Mouse (Mus musculus) kidney, postnatal 14 days (tissue): ENCODE data around the gene Afg1l.

ENCODE experiments used
- DNase-seq: peaks from one replicate; pipeline ENCODE4 v3.0.0; 2022; ENCODE audit warnings: mixed read lengths

The Afg1l gene

DNA sequence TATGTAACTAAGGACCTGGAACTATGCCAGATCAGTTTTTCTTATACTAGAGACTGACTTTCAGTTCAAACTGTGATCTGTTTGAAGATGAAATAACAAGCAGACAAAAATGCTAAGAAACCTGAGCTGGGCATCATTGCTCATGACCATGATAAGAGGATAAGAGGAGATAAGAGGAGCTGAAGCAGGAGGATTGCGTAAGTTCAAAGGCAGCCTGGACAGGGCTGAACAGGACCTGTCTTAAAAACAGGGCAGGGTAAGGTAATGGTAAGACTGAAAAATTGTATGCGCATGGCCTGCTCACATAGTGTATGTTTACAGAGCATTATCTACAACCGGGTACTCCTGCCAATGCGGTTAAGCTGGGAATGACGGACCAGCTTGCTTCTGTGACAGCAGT lies 130.4 kb downstream of the Afg1l start:
- no peak for DNase-seq

DNA sequence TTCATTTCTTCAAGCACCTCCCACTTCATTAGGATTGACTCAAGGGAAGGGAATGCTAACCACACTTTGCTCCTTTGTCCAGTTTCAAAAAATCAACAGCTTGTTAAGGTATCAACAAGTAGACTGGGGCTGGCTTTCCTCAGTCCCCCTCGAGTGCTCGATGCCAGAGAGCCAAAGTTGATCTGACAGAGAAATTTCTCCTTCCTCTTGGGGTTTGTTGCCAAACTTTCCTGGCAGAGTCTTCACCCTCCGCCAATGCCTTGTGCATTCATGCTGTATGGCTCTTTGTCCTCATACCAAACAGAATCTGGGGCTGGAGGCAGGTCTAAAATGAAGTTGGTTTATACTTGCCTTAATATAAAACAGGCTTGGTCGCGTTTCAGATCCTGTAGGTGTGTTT lies 131.2 kb downstream of the Afg1l start:
- no peak for DNase-seq

GRCm38 (mm10) chr10:42346179-42346877 lies 132.0 kb downstream of the Afg1l start:
- peak; percentile 5 for DNase-seq

DNA sequence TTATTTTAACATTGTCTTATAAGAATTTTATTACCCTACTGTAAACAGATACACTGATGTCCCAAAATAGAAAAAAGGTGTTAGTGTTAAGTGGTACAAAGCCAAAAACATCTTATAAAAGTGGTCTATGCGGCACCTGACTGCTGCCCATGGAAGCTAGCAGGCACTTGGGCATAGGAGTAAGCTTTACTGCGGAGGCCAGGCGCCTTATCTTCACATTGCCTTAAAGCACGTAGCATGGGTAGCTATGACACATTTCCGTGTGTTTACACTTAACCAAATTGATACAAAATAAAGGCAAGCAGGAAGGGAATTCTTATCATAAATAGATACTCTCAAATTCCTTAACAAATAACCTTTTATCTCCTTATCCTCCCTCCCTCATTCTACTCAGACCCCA lies 135.7 kb downstream of the Afg1l start:
- DNase-seq: no peak

DNA sequence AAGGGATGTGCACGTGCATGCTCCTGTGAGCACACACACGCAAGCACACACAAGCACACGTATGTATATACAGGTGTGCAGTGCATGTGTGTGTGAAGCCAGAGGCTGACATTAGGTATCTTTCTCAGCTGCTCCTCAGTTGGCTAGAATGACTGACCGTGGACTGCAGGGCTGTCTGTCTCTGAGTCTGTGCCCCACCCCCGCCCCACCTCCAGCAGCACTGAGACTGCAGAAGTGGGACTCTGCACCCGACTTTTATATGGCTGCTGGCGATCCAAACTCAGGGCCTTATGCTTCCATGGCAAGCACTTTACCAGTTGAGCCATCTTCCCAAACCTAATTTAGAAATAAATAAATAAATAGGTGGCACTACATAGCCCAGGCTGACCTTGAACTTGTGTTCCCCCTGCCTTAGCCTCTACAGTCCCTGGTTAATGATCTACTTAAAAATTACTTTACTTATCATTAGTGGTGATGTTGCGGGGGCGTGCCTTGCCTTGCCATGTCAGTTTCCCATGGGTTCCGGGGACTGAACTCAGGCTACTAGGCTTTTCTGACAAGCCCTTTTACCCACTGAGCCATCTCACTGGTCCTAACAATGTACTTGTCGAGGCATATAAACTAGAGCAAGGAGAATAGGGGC lies 136.4 kb downstream of the Afg1l start:
- DNase-seq: no peak

GRCm38 (mm10) chr10:42340426-42340793 lies 138.0 kb downstream of the Afg1l start:
- no peak for DNase-seq

DNA sequence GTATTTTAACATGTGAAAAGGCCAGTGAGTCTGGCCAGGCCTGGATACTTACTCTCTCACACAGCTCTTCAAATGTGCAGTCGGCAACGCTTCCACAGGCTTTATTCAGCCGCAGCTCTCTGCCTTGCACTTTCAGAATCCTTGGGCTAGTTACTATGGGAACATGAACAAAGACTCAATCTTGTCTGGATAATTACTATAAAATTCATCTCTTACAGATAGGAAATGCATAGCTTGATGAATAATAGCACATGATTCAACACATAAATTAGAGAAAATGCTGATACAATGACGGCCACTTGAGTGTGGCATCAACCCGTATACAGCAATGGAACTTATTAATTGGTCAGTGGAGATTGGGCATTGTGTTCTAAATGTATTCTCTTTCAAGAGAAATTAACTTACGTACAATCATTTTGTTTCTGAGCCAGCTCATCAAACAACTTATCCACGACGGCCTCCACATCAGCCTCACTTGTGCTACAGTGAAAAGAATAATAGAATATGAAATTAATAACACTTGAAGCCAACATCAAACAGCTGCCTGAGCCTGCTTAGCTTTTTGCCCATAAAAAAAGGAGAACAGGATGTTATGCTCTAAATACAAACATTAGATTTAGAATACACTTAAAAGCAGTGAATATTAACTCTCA lies 138.5 kb downstream of the Afg1l start:
- no peak for DNase-seq

GRCm38 (mm10) chr10:42338456-42338855 lies 139.9 kb downstream of the Afg1l start:
- DNase-seq: peak; percentile 36

- peak; percentile 39 for DNase-seq
Measured at GRCm38 (mm10) chr10:42327576-42327975, 150.8 kb downstream of the Afg1l start.

GRCm38 (mm10) chr10:42325305-42325704 lies 153.1 kb downstream of the Afg1l start:
- DNase-seq: no peak

- DNase-seq: no peak
Measured at GRCm38 (mm10) chr10:42323978-42324377, 154.4 kb downstream of the Afg1l start.

DNA sequence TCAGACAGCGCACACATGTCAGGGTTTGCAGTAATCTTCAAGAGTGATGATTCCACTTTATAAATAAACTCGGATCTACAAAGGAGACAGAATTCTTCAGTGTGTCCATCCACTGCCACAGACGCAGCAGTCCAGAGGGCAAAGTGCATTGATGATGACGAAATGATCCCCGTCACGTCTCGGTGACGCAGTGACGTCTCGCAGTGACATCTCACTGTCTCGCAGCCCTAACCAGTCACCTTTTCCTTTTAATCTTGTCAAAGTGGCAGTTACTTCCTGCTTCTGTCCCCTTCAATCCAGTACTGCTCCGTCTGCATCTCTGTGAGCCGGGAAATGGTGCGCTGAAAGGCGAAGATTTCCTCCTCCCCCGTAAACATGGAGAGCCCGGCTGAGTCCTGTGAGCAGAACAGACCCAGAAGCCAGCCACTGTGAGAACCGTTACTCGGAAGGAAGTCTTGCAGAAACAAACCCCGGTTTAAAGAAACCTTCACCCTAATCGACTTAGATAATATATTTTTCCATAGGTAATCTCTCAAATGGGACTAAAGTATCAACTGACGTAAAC lies 165.1 kb downstream of the Afg1l start:
- DNase-seq: no peak

GRCm38 (mm10) chr10:42312557-42312956 lies 165.8 kb downstream of the Afg1l start:
- DNase-seq: no peak

DNA sequence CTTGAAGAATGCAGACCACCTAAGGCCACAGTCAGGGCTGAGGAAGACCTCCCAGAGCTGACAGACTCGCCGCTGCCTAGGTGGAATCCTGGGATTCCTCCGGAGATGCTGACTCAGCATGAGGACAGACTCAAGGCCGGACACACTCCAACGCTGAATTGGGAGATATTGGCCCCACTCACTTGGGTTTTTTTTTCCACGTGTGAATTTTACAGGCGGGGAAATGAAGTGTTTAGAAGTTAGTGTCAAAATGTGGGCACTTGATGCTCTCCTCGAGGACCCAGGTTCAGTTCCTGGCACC lies 169.7 kb downstream of the Afg1l start:
- DNase-seq: peak; percentile 18

GRCm38 (mm10) chr10:42307980-42308686 lies 170.2 kb downstream of the Afg1l start:
- peak; percentile 76 for DNase-seq

DNA sequence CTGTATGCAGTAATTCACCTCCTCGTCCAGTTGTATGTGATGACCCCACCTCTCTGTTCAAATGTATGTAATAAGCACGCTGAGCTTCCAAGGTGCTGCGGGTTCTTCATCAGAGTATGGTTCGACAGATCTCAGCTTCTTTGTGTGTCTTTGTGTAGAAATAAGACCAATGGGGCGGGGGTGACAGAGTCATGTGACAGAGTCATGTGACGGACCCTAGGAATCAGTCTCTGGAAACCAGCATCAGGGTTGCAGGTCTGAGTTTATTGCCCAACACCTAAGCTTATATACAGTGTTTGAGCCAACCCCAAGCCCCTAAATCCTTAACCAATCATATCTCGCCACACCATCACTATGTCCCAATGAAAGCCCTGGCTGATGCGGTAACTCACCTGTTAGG lies 171.9 kb downstream of the Afg1l start:
- no peak for DNase-seq

- DNase-seq: no peak
Measured at GRCm38 (mm10) chr10:42300805-42301204, 177.6 kb downstream of the Afg1l start.

- DNase-seq: no peak
Measured at GRCm38 (mm10) chr10:42299967-42300366, 178.4 kb downstream of the Afg1l start.

DNA sequence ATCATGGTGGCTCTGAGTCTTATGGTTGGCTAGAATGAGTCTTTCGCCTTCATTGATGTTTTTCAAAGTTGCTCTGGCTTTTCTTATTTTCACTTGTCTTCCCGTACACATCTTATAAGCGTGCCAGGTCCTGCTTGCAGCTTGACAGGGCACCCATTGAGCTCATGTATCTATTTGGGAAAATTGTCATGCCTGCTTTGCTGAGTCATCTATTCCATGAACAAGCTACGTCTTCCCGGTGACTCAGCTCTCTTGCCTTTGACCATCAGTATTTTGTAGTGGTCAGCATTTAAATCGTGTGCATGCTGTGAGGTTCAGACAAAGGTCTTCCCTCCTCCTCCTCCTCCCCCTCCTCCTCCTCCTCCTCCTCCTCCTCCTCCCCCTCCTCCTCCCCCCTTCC lies 178.9 kb downstream of the Afg1l start:
- DNase-seq: no peak

- no peak for DNase-seq
Measured at GRCm38 (mm10) chr10:42297954-42298353, 180.4 kb downstream of the Afg1l start.

- no peak for DNase-seq
Measured at GRCm38 (mm10) chr10:42297109-42297508, 181.3 kb downstream of the Afg1l start.

DNA sequence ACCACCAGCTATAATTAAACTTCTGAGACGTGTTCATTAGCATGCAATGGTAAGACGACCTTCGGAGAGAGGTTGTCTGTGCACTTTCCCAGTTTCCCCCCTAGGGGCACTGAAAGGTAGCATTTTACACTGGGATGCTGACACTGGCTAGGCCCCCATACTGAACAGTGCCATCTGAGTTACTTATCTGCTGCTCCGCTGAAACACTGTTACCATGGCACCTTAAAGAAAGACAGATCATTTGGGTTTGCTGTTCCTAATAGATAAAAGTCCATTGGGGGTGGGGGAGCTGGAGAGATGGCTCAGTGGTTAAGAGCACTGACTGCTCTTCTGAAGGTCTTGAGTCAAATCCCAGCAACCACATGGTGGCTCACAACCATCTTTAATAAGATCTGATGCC lies 181.8 kb downstream of the Afg1l start:
- DNase-seq: no peak

DNA sequence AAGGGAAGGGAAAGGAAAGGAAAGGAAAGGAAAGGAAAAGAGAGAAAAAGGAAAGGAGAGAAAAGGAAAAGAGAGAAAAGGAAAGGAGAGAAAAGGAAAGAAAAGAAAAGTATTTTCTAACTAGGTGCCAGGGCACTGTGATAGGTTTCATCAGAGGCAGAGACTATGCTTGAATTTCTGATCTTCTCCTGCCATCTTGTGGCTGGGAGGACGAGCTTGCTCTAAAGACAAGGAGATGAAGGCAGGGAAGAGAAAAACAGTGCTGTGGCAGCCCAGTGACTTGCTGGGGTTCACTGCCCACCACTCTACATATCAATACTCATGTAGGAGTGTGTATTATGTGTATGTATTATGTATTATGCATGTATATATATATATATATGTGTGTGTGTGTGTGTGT lies 183.3 kb downstream of the Afg1l start:
- peak; percentile 45 for DNase-seq

- DNase-seq: no peak
Measured at GRCm38 (mm10) chr10:42294392-42294791, 184.0 kb downstream of the Afg1l start.
